Mouse (Mus musculus) spleen, adult 2 months (tissue): Measurements from ENCODE around the gene Rad17. TPM values are rescaled to one million over a fixed set of nuclear protein-coding genes. Genes with fewer than 3 reads are reported as not detected.

Experiments
- DNase-seq, 2 experiments: peaks; one replicate each; pipeline versions ENCODE4 v3.0.0 to v3.0.0-alpha.2; 2012 to 2021; ENCODE audit warnings: low spot score in 2 of 2, low read depth in 1 of 2
- H3K27ac ChIP-seq: fragments of 200-500 bp; 2 replicates; pipeline ENCODE4 v1.5.1; 2012; ENCODE audit warnings: low read length, inconsistent platforms; ENCODE audit not compliant: insufficient read depth
- H3K27me3 ChIP-seq: fragments of 200-500 bp; 2 replicates; pipeline ENCODE4 v1.6.1; 2012; ENCODE audit warnings: mild to moderate bottlenecking, moderate library complexity, low read length, inconsistent platforms; ENCODE audit not compliant: control insufficient read depth, insufficient read depth
- H3K36me3 ChIP-seq: fragments of 200-500 bp; 2 replicates; pipeline ENCODE4 v1.6.1; 2012; ENCODE audit warnings: mild to moderate bottlenecking, low read length, inconsistent platforms; ENCODE audit not compliant: control insufficient read depth, insufficient read depth
- H3K4me1 ChIP-seq: fragments of 200-500 bp; 2 replicates; pipeline ENCODE4 v1.6.1; 2011; ENCODE audit warnings: inconsistent platforms; ENCODE audit not compliant: control insufficient read depth, insufficient read depth, insufficient read length
- H3K4me3 ChIP-seq: fragments of 200-500 bp; 2 replicates; pipeline ENCODE4 v1.5.1; 2011; ENCODE audit warnings: mild to moderate bottlenecking, inconsistent platforms; ENCODE audit not compliant: insufficient read depth, insufficient read length; ENCODE audit errors: extremely low read depth
- CTCF ChIP-seq: fragments of 200-500 bp; IDR thresholded peaks from 2 replicates; pipeline ENCODE4 v1.5.1; 2011; ENCODE audit warnings: mild to moderate bottlenecking, inconsistent platforms; ENCODE audit not compliant: insufficient read depth, insufficient read length, insufficient replicate concordance; ENCODE audit errors: extremely low read depth
- POLR2A ChIP-seq: fragments of 200-500 bp; IDR thresholded peaks from 2 replicates; pipeline ENCODE4 v1.6.1; 2011; ENCODE audit warnings: low read depth, low read length, inconsistent platforms
- WGBS: fragments of 180-500 bp; shearing (Covaris S2); methylation state at CpG from one replicate; pipeline ENCODE4 v1.1.7; 2018; 5-methylcytosine and 5-hydroxymethylcytosine counted together
- polyA plus RNA-seq: library from polyadenylated mRNA; depleted of rRNA; stranded (reverse); fragments of >200 nt; gene quantifications from 2 replicates; pipeline ENCODE4 v1.2.3, GENCODE M21; 2012; rRNA removed

The Rad17 gene
- polyA plus RNA-seq, 1 experiment: 2.7 TPM

GRCm38 (mm10) chr13:100570713-100571112 is 80.1 kb downstream of the Rad17 start:
- Histone ChIP-seq H3K36me3 (no peaks in the 10 kb centered on the region), H3K27me3 (no peaks in the 10 kb centered on the region), H3K27ac (no peak overlapping the region), H3K4me1 (no peaks in the 10 kb centered on the region), H3K4me3 (no peak overlapping the region)
- DNase-seq: no peak
- 19% methylated on average over 2 of the region's 2 CpGs for WGBS
- no peak for TF ChIP-seq CTCF
- TF ChIP-seq POLR2A: no peak

GRCm38 (mm10) chr13:100568359-100568758 is 82.5 kb downstream of the Rad17 start:
- Histone ChIP-seq H3K36me3 (no peaks in the 10 kb centered on the region), H3K4me3 (no peak overlapping the region), H3K27me3 (no peaks in the 10 kb centered on the region), H3K27ac (no peak overlapping the region), H3K4me1 (no peaks in the 10 kb centered on the region)
- DNase-seq: no peak
- 93% methylated on average over 1 of the region's 1 CpGs for WGBS
- TF ChIP-seq POLR2A: no peak
- no peak for TF ChIP-seq CTCF

Other genes starting within 250 kb of the Rad17 start
- gene Naip1, start 198.2 kb downstream of the Rad17 start, polyA plus RNA-seq: 0.41 and 0.42 TPM in 2 replicates
- gene Gtf2h2, start 158.5 kb downstream of the Rad17 start, polyA plus RNA-seq: 16.7 and 17.0 TPM in 2 replicates
- gene Ocln, start 98.3 kb downstream of the Rad17 start, polyA plus RNA-seq: 0.07 and 0.09 TPM in 2 replicates
- 4.5 and 5.3 TPM in 2 replicates for gene Marveld2, start 34.1 kb downstream of the Rad17 start, polyA plus RNA-seq
- 15.5 and 19.3 TPM in 2 replicates for gene Ak6, start 72 bp downstream of the Rad17 start, polyA plus RNA-seq
- gene Taf9, start 528 bp upstream of the Rad17 start, polyA plus RNA-seq: 2.3 and 2.9 TPM in 2 replicates
- gene Ccdc125, start 18.7 kb upstream of the Rad17 start, polyA plus RNA-seq: 2.7 and 2.9 TPM in 2 replicates
- gene Cdk7, start 79.9 kb upstream of the Rad17 start, polyA plus RNA-seq: 7.2 and 7.4 TPM in 2 replicates
- 13.0 and 16.7 TPM in 2 replicates for gene Mrps36, start 93.6 kb upstream of the Rad17 start, polyA plus RNA-seq
- 0.90 and 1.0 TPM in 2 replicates for gene Cenph, start 124.8 kb upstream of the Rad17 start, polyA plus RNA-seq
- 7.7 and 8.5 TPM in 2 replicates for gene Ccnb1, start 135.5 kb upstream of the Rad17 start, polyA plus RNA-seq
- gene Slc30a5, start 182.4 kb upstream of the Rad17 start, polyA plus RNA-seq: 20.6 and 24.0 TPM in 2 replicates